Mouse (Mus musculus): ENCODE results near the gene Serp2.

The Serp2 gene

GRCm38 (mm10) chr14:76489128-76489527, 67.6 kb downstream of the Serp2 start:
- DNase-seq: no peak

DNA sequence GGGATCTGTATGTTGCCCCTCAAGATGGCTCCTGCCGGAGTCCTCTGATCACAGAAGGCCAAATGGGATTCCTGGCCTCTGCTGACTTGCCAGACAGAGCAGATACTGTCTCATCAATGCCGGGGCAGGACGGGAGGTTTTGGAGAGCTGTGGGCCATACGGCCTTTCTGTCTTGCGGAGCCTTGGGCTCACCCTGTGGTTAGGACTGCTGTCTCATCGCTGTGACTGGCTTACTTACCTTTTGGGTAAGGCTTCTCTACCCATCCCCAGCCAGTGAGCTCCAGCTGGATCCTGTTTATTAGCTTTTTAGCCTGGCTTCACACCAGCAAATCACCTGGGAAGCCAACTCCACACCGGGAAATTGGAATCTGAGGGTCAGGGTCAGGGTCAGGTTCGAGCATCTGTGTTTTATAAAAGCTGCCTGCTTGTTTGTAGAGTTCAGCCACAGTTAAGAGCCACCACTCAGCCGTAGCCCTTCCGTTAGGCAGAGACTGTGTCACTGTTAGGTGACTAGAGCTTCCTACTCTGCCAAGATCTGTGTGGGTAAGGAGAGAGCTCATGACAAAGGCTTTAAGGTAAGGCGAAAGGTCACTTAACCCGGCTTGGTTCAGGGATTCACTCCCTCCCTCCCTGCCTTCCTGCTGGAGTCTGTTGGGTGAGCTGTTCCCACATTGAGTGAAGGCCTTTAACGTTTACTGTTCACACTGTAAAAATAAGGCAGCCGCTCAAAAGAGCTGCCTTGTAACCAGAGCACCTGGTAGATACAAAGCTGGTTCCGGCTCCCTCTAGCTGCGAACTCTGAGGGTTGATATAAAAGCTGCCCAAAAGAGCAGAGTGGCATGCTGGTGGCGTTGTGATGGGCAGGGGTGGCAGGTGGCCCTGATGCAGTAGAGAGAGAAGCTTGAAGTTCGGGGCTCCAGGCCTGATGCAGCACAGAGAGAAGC, 68.3 kb downstream of the Serp2 start:
- no peak for DNase-seq

- DNase-seq: no peak
These were observed 69.1 kb downstream of the Serp2 start for GRCm38 (mm10) chr14:76487609-76488008.

GRCm38 (mm10) chr14:76483701-76484100, 73.0 kb downstream of the Serp2 start:
- DNase-seq: no peak
